Mouse (Mus musculus) lung, postnatal 4 days (tissue): ENCODE measurements around the gene Serinc5.
"Not testable (repeated sequence)": the region's sequence is repeated elsewhere in the genome, so short reads cannot be mapped to it uniquely, and the experiment has no call there.

Experiments used
- DNase-seq, 2 experiments: peaks; one replicate each; pipeline ENCODE4 v3.0.0; 2021

Gene Serinc5

DNA sequence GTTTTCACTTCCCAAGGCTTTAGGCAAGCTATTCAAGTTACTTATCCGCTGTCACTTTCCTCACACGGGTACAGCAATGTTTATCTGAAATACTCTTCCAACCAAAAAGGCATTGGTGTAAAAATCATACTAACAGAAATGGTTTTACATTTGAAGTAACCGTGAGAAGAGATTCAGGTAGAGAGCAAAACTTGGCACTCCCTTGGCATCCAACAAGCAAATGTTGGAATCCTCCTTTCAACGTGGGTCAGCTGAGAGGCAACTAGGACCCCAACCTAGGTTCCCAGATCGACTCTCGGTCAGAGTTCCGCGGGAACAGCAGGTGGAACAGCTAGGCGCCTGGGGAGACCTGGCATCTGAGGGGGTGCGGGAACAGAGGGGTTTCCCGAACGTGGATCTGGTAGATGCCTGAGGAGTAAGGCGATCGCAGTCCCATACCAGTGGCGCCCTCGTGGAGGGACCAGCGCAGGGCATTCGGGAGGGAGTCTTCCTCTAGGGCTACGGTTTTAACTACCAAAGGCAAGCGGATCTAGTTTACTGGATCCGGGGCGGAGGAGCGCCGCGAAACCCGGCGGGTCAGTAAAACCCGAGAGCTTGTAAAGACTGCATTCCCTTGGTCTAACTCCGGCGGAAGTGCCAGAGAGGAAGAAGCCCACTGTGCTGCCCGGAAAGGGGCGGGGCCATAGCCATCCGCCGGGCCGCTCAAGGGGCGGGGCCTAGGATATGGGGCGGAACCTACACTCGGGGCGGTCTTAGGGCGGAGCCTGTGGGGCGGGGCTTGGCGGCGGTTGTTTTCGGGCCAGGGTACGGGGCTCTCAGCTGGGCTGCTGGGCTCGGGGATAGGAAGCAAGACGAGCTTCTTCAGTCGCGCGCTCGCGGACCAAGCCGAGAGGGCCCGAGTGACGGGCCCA is at the start of gene Serinc5:
TSS of gene Serinc5 (plus strand) at position 781 of the 911 bp plus-strand sequence.
- DNase-seq: peak; percentile 98 to 99

DNA sequence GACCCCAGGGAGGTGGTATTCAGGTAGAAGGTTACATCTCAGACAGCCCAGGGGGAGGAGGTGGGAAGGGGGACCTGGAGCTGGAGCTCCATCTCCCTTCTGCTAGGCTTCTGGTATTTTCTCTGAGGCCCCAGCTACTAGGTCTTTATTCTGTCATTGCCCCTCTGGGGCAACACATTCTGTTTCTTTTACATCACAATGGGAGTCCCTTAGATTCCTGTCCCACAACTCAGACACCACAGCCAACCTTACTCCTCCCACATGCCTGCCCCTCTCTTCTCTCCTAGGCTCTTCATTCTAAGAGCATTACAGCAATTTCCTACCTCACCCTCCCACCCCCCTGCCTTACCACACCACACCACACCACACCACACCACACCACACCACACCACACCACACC is 34.8 kb upstream of the Serinc5 start, which contains the start of gene Spz1:
TSS of gene Spz1 (minus strand) at position 101 of the 400 bp plus-strand sequence.
- DNase-seq: no peak

DNA sequence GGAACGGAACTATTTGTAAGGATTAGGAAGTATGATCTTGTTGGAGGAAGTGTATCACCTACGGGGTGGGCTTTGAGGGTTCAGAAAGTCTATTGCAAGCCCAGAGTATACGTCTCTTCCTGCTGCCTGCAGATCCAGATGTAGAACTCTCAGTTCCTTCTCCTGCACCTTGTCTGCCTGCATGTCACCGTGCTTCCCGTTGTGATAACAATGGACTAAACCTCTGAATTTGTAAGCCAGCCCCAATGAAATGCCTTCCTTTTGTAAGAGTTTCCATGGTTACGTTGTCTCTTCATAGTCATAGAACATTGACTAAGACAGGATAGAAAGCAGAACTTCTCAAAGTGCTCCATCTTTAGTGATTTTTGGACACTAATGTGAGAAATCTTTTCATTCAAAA is 34.2 kb upstream of the Serinc5 start:
- no peak for DNase-seq

DNA sequence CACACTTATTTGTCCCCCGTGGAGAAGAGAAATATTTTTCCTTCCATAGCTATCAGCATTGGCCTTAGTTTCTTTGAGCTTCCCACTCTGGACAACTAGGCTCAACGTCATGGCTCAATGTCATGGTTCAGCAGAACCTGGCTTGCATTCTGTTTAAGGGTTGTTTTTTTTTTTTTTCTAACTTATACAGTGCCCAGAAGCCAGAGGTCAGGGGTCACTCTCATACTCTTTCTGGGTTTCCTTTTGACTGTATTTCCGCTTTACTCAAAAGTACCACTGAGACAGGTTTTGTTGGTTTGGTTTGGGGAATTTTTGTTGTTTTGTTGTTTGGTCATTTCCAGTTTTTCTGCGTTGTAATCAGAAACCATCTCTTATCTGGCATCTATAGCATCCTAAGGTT is 32.7 kb upstream of the Serinc5 start:
- DNase-seq: no peak

DNA sequence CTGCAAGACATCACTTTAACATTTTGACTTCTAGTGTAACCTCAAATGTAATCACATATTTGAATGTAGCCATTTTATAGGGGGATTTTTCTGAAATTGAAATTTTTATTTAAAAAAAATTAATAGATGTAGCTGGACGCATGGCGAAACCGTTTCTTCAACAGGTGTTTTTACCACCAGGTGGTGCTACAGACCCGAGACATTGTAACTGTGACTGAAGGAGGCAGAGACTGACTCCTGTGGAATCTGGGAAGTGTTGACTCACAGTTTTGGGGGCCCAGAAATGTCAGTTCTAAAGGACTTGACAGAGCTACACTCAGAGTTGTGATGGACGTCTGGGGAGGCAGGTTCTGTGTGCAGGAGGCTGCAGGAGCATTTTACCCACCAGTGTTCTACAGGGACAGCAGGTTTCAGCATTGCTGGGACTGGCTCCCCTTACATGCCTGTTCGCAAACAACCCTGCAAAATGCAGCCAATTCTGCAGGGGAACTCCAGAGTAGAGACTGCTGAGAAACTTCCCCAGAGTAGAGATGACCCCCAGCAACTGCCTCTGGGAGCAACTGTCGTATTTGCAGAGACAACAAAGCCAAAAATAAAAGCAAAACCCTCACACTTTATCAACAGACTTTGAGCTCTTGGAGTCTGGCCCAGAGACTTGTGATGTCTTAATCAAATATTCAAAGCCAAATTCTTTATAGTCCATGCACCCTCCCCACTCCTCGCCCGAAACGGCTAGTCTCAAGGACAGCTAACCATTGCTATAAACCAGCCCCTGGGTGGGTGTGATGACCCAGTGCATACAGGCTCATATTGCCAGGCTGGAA is 30.5 kb upstream of the Serinc5 start:
- DNase-seq: peak; percentile 66 to 82

DNA sequence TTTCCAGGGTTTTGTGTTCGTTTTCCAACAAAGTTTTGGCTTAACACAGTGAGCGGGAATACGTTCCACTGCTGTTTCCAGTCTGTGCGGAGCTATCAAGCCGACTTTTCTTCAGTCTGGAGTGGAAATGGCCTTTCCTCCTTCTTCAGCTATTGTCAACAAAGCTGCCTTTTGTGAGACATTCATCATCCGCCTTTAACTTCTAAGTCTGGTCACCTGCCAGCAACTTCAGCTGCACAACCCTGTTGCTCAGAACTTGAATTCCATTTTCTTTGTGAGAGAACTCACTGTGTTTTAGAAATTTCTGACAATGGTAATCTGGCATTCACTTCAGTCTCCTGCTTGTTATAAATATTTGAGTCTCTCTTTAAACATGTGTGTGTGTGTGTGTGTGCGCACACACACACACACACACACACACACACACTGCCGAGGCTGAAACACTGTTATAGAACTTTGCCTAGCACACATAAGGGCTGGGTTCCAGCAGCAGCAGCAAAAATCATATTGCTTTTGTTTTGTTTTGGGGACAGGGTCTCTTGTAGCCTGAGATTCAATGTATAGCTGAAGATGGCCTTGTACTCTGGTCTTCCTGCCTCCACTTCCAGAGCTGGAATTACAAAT is 26.7 kb upstream of the Serinc5 start:
- DNase-seq: peak; percentile 55

DNA sequence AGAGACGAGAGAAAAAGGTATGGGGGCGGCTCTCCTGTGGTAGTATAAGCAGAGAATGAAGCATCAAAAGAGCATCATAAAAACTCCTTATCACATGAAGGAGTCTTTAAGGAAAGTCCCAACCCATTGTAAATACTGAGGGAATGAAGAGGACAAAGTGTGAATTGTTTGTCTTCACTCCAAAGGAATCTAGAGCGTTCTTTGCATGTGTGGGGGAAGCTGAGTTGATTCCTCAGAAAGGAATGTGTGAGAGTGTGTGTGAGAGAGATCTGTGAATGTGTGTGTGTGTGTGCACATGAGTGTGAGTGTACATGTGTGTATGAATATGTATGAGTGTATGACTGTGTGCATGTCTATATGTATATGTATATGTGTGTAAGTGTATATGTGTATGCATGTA is 22.2 kb upstream of the Serinc5 start:
- no peak for DNase-seq

DNA sequence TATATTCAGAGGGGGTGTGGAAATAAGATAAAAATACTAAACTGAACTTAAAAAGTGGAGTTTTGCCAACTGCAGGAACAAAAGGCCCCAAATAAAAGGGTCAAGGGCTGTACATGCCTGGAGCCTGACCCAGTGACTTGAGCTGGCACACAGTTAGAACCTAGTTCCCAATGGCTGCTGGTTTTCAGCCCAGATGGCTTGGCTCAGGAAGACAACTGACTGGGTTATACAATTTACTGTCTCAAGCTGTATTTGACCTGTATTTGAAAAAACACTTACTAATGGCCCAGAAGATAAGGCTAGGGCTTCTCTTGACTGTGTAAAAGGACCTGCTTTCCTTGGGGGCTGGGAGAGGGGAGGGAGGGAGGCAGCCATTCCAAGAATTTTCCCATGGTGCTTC is 21.6 kb upstream of the Serinc5 start:
- peak in 1 of 2 experiments; percentile 49 for DNase-seq

DNA sequence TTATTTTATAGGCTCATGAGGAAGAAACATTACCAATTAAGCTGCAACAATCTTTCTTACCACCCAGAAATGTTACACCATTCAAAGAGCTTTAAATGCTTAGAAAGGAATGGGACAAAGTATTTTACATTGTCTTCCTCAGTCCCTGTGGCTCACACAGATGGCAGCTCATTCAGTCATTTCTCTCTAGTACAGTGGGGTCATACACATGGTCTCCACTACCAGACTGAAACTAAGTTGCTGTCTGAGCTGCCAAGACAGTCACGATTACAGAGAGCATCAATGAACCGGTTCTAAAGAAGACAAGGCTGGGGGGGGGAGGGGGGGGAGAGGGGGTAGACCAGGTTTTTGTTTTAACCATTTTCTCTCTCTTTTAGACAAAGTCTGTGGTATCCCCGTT is 19.7 kb upstream of the Serinc5 start:
- no peak for DNase-seq

DNA sequence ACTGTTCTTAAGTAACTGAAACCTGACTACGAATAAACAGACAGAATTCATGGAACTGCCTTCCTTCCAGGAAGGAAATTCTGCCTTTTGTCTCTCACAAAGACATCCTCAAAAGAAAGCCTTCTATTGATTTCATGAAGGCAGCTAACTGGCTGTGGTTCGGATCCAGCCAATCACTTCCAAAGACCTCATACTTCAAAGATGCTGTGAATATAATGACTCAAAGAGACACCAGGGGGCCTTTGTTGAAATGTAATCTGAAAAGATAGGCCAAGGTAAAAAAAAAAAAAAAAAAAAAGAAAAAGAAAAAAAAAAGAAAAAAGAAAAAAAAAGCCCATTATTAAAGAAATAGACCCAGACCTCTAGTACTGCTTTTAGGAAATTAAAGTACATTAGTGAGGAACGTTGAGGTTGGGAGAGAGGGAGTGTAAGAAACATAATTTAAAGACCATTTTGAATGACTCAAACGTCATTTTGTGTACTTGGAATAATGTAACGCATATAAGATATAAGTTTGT is 18.6 kb upstream of the Serinc5 start:
- no peak for DNase-seq

DNA sequence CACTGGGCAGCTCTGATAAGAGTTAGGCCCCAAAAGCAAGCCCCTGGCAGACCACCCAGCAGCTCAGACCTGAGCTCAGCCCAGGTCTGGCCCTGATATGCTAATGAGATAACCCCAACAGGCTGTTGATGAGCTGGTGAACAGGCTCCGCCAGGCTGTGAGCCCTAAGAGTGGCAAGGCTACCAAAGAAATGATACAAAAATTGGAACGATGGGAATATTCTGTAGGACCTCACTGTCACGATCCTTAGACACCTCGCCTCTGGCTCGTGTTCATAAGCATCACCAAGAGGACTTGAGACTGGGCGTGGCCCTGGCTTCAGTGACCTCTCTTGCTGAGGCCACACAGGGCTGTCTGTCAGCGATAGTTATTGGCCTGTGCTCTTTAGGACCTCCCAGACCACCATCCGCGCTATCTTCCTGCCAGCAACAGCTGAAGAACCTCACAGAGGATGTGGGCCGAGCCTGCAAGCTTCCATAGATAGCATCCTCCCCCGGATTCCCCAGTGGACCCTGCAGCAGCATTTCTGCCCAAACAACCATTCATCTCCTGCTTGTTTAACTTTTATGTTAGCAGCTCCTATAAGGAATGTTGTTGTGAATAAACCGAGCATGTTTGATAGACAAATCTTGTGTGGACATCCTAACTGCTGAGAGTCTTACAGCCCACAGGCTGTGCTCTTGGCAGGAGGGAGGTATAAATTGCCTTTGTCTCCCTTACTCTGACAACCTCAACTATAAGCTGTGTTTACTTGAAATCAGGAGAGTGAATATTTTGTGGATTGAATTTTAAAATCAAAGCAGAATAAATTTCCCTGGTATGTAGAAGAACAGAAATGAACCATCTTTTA is 17.9 kb upstream of the Serinc5 start:
- DNase-seq: peak; percentile 55 to 83

DNA sequence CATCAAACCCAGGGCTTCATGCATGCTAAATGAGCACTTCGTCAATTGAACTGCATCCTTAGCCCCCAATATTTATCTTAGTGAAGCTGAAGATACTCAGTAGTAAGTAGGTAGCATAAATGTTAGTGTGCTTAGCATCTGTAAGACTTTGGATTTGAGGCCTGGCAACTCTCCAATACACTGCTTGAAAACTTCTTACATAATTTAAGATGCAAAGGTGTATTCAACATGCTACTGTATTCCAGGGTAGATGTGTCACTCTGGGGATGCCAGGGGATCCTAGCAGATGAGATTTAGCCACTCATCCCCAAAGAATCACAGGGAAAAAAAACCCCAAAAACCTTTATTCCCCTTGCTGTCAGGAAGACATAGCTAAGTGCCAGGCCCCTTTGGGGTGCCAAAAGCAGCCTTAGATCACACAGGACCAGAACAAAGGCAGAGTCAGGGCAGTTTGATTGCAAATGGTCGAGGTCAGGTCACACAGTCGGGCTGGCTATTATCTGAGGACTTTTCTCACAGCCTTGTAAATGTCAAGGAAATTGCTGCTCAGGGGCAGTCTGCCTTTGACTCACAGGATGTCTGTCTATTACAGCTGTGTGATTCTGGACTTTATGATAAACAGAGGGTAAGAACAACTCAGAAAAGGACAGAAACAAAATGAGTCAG is 17.0 kb upstream of the Serinc5 start:
- DNase-seq: no peak

DNA sequence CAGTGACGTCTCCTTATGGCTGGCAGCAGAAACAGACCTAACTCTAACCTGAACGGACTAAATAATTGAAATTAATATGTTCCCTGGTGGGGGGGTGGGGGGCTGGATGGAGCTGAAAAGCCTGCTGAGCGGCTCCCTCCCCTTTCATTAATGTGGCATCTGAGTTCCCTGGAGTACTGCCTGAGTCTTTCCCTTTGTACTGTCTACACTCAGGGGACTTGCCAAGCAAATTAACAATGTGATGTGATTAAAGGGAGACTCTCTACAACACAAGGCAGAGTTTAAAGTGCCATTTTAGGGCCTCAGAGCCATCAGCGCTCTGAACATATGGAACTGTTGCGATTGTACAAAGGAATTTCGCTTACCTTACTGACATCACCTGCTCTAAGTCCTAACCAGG is 16.4 kb upstream of the Serinc5 start:
- no peak for DNase-seq

DNA sequence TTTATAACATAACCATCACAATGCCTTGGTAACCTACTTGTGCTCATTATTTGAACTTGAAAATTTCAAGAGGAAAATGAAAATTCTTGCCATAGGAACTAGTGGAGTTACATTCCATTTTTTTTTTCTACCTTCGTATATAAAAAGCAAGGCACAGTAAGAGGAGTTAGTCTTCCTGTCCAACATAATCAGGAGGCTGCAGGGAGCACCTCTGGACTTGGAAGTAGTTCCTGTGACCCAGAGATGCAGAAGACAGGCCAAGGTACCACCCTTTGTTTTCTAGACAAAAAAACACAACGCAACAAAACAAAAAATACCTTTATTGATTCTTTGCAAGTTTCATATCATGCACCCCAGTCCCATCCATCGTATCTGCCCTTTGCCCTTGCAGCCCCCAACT is 16.0 kb upstream of the Serinc5 start:
- no peak for DNase-seq

DNA sequence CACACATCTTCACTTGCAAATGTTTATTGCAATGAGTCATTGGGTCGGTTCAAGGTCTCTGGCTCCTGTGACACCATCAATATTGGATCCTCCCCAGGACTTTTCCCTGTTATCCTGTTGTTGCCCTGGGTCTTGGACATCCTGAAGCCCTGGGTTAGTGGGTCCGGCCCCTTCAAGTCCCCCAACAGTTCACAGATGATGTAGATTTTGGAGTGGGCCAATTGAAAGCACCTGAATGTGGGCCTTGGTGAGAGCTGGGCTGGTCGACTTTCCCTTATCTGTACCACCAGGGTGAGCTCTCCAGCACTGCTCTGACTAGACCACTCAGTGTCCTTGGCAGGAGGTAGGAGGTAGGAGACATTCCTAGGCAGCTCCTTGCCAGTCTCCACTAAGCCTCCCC is 15.5 kb upstream of the Serinc5 start:
- no peak for DNase-seq

DNA sequence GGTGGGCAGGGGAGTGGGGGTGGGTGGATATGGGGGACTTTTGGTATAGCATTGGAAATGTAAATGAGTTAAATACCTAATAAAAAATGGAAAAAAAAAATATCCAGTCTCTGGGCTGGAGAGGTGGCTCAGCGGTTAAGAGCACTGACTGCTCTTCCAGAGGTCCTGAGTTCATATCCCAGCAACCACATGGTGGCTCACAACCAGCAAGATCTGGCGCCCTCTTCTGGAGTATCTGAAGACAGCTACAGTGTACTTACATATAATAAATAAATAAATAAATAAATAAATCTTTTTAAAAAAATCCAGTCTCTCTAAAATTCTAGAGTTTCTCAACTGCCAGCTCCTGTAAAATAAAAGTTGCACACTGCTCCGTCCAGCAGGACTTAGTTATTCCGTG is 5.6 kb upstream of the Serinc5 start:
- DNase-seq: not testable (repeated sequence)

DNA sequence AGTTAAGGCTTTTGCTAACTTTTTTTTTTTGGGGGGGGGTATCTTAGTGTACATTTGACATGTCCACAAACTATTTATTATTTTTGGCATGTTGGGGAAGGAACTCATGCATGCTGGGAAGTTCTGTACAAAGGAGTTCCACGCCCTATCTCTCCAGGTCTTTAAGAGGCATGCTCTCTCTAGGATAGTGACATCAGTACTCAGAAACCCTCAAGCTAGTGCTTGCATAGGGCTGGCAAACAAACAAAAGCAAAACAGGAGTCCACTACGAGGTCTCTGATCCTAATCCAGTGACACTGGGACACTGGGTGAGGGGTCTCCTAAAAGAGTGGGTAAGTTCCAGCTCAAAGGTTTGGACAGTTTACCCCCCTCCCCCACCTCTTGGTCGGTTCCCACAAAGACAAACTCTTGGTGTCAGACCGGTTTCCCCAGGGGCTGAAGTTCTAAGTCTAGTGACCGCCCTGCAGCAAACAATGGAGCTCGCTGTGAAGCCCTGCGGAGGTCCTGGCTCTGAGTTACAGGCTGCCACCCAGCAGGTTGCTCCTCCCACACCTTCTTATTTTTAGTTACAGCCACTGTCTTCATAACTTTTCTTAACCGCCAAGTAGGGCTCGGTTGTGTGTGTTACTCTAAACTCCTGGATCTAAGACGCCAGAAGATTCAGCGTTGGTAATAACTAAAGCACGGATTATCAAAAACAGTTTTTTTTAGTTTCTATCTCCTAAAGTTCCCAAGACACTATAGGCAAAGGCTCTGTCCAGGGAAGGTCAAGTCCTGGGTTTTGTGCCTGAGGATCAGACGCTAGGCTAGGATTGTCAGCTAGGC is 1.2 kb upstream of the Serinc5 start:
- peak; percentile 69 to 79 for DNase-seq

DNA sequence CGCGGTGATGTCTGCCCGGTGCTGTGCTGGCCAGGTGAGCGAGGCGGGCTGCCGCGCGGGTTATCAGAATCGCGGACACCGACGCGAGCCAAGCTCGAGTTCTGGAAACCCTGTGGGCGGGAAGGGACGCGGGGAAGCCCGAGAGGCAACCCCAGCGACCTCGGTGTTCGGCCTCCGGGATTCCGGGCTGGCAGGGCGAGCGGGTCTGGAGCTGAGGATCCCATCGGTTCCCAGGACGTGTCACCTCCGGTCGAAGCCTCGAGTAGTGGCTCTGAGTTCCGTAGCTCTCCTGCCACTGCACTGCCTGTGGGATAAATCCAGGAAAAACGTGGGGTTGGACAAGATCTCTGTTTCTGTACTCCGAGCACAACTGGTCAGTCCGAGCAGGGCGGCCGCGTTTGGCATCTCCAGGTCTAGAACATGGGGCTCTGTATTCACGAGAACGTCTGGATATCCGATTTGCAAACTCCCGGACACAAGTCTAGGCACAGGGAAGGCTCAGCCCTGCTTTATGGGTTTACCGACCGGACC is 428 bp downstream of the Serinc5 start:
- no peak for DNase-seq

DNA sequence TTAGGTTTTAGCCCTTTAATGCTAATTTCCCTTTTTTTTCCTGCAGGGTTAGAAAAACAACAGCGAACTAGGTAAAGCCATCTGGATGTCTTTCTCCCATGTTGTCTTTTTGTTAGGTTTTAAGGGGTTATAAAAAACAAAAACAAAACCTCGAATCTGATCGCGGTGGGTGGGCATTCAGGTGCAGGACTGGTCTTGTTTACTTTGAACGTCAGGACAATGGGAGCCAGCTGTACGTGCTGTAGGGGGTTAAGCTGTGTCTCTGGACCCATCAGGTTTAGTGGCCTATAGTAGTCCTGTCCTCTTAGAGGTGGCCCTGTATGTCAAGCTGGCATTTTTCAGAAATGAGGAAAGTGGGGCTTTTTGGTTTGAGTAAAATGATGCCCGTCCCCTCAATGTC is 1.0 kb downstream of the Serinc5 start:
- no peak for DNase-seq

DNA sequence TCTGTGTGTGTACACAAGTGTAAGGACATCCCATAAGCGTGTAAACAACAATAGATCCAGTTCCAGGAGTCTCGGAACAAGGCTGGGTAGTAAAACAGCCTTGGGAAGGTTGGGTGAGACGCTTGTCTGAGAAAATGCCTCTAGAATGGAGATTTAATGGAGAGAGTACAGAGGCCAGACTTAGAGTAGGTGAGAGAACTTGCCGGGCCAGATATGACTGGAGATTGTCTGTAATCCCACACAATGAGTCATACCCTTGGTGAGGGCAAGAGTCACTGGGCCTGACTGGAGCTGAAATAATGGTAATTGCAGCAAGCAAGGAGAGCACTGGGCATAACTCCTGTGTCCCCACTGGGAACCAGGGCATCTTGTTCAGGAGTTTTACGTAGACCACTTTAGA is 2.2 kb downstream of the Serinc5 start:
- no peak for DNase-seq
